Mouse (Mus musculus) intestine, postnatal 0 days (tissue): ENCODE measurements around the gene Fgfr2. TPM values are rescaled to one million over a fixed set of nuclear protein-coding genes. Genes with fewer than 3 reads are reported as not detected.
A peak's percentile ranks its signal among the peaks of the same experiment; 100 is the strongest.
"Not testable (repeated sequence)": the region's sequence is repeated elsewhere in the genome, so short reads cannot be mapped to it uniquely, and the experiment has no call there.

Experiments used
- ATAC-seq: fragments of 200-750 bp; cut with Nextera tagmentation; 2 replicates; pipeline ENCODE4 v1.8.0; 2017; ENCODE audit warnings: mild to moderate bottlenecking, moderate TSS enrichment, moderate library complexity
- H3K27ac ChIP-seq: fragments of 300-500 bp; sonication (generic); 2 replicates; pipeline ENCODE4 v1.5.1; 2014; ENCODE audit warnings: mild to moderate bottlenecking, low read depth, low read length, moderate library complexity
- H3K27me3 ChIP-seq: fragments of 300-500 bp; sonication (generic); replicated peaks from 2 replicates; pipeline ENCODE4 v1.6.1; 2014; ENCODE audit warnings: low read length, mixed read lengths; ENCODE audit not compliant: control insufficient read depth, insufficient read depth
- H3K36me3 ChIP-seq: fragments of 300-500 bp; sonication (generic); 2 replicates; pipeline ENCODE4 v1.6.1; 2014; ENCODE audit warnings: mild to moderate bottlenecking, moderate library complexity; ENCODE audit not compliant: control insufficient read depth, insufficient read depth
- H3K4me1 ChIP-seq: fragments of 300-500 bp; sonication (generic); replicated peaks from 2 replicates; pipeline ENCODE4 v1.6.1; 2014; ENCODE audit warnings: antibody characterized with exemption, low read length, mixed read lengths; ENCODE audit not compliant: control insufficient read depth, insufficient read depth
- H3K4me2 ChIP-seq: fragments of 300-500 bp; sonication (generic); replicated peaks from 2 replicates; pipeline ENCODE4 v1.6.1; 2014; ENCODE audit warnings: low read depth, mild to moderate bottlenecking, moderate library complexity
- H3K4me3 ChIP-seq: fragments of 300-500 bp; sonication (generic); 2 replicates; pipeline ENCODE4 v1.5.1; 2014; ENCODE audit warnings: low read depth, low read length
- H3K9ac ChIP-seq: fragments of 300-500 bp; sonication (generic); 2 replicates; pipeline ENCODE4 v1.6.1; 2014; ENCODE audit warnings: mild to moderate bottlenecking, low read depth, low read length
- H3K9me3 ChIP-seq: fragments of 300-500 bp; sonication (generic); 2 replicates; pipeline ENCODE4 v1.6.1; 2016; ENCODE audit warnings: mixed run types; ENCODE audit not compliant: control insufficient read depth
- CTCF ChIP-seq: sonication (generic); IDR thresholded peaks from 2 replicates; pipeline ENCODE4 v1.5.1; 2016; ENCODE audit warnings: low read depth, mild to moderate bottlenecking, control low read depth, antibody characterized with exemption, moderate library complexity
- WGBS: fragments of 180-500 bp; shearing (Covaris S2); extraction: QIAGEN DNeasy Blood & Tissue Kit; methylation state at CpG from one replicate; pipeline ENCODE4 v1.1.7; 2014; 5-methylcytosine and 5-hydroxymethylcytosine counted together
- polyA plus RNA-seq: library from polyadenylated mRNA; unstranded; fragments of >200 nt; fragmentation: Nextera tagmentation; extraction: Ambion mirVana; gene quantifications from 2 replicates; pipeline ENCODE4 v1.2.1, GENCODE M21; 2015

The Fgfr2 gene
- polyA plus RNA-seq, 1 experiment from 2014 or later, result 29.5 TPM

DNA sequence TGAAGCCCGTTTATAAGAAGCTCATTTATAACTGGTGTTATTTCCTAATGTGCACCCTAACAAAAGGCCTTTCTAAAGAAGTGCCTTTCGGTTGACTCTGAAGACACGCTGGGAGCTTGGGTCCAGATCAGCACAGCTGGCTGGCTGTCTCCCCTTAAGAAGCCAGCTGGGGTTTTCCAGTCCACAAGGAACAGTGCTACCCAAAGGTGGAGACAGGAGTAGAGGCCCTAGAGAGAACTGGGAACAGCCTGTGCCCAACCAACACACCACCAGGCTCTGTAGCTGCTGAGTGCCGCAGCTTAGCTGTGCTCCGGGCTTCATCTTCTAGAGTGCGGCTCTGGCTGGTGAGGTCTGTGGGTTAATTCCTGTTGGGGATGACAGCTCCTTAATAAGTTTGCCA lies 22.1 kb downstream of the Fgfr2 start:
- peaks cover 6% of the 10 kb centered on the region; the same call in 1 of the 2 replicates for H3K36me3 ChIP-seq
- H3K27me3 ChIP-seq, result no peaks in the 10 kb centered on the region
- no peak for TF ChIP-seq CTCF
- H3K4me2 ChIP-seq, result no peak overlapping the region
- no peak overlapping the region for H3K27ac ChIP-seq
- no peaks in the 10 kb centered on the region for H3K9me3 ChIP-seq
- no peak overlapping the region for H3K4me3 ChIP-seq
- ATAC-seq, result no peak
- H3K9ac ChIP-seq, result no peak overlapping the region
- peaks cover 11% of the 10 kb centered on the region; the same call in 1 of the 2 replicates for H3K4me1 ChIP-seq
- 82% methylated on average over 6 of the region's 6 CpGs for WGBS

DNA sequence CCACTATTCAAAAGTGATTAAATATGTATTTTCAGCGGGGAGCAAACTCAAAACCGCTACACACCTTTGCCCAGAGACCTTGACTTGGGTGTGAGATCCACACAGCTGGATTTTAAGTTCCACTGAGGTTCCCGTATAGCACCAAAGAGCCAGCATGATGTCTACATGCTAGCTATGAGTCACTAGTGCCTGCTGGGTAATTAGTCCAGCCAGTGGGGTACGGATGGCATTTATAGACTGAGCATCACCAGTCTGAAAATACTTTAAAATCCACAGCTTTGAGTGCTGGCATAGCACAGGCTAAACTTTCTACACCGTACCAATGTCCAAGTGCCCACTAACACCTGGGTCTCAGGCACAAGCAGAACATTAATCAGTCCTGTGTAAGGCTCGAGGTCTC lies 23.0 kb downstream of the Fgfr2 start:
- H3K9me3 ChIP-seq, result no peaks in the 10 kb centered on the region
- no peak overlapping the region for H3K4me2 ChIP-seq
- no peak overlapping the region for H3K9ac ChIP-seq
- peaks cover 7% of the 10 kb centered on the region; the same call in 1 of the 2 replicates for H3K4me1 ChIP-seq
- WGBS, result 71% methylated on average over 6 of the region's 6 CpGs
- TF ChIP-seq CTCF, result no peak
- no peak overlapping the region for H3K27ac ChIP-seq
- H3K4me3 ChIP-seq, result no peak overlapping the region
- no peak for ATAC-seq
- no peaks in the 10 kb centered on the region for H3K27me3 ChIP-seq
- H3K36me3 ChIP-seq, result peaks cover 6% of the 10 kb centered on the region; the same call in 1 of the 2 replicates

DNA sequence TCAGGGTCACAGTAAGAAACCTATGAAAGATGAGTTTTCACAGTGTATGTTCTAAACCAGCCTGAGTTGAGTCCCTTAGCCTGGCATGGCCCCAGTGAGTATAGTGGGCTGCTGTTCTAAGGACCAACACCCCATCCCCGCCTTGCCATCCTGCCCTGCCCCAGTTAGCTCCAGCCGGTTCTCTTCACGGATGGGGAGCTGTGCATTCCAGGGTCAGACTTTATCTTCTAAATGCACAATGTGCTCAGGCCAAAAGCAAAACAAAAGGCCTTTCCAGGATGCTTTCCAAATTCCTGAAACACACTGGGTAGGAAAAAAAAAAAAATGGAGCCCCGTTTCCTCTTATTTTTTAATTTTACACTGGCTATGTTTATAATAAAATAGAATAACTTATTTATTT lies 23.9 kb downstream of the Fgfr2 start:
- 39% methylated on average over 4 of the region's 4 CpGs for WGBS
- H3K4me2 ChIP-seq, result no peak overlapping the region
- no peak overlapping the region for H3K9ac ChIP-seq
- ATAC-seq, result no peak
- peaks cover 6% of the 10 kb centered on the region; the same call in 1 of the 2 replicates for H3K36me3 ChIP-seq
- H3K9me3 ChIP-seq, result no peaks in the 10 kb centered on the region
- no peaks in the 10 kb centered on the region for H3K27me3 ChIP-seq
- peaks cover 3% of the 10 kb centered on the region; the same call in 1 of the 2 replicates for H3K4me1 ChIP-seq
- no peak for TF ChIP-seq CTCF
- 0 out of 2 replicates have a peak overlapping the region, but pooled peaks have one; percentile 35 for H3K27ac ChIP-seq
- H3K4me3 ChIP-seq, result no peak overlapping the region

DNA sequence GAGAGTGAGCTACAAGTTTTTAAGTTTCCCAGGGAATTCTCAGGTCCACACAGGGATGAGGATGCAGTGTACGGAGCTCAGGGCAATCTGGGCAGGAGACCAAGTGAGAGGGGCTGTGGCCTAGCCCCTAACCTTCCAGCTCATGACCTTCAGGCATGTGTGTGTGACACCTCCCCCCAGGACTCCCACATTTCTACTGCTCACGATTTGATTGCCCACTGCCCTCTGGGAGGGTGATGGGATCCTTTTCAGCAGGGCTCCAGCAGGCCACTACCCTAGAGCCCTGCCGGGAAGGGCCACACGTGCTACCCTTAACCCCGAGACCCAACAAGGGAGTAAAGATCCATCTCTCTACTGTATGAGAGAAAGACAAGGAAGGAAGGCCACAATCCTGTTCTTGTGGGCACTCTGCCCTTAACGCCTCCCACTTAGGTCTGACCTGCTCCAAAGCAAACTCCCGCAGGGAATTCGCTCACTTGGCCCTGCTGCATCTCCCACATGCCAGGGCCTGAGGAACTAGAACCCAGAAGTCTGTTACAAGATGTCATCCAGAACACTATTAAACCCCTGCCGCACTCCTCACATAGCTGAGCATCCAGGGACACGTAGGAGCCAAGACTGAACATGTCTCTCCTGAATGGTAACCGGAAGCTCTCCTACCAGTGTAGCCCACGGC lies 24.9 kb downstream of the Fgfr2 start:
- peaks cover 3% of the 10 kb centered on the region; the same call in 1 of the 2 replicates for H3K4me1 ChIP-seq
- no peak overlapping the region for H3K4me3 ChIP-seq
- no peak overlapping the region for H3K9ac ChIP-seq
- H3K36me3 ChIP-seq, result peaks cover 6% of the 10 kb centered on the region; the same call in 1 of the 2 replicates
- no peaks in the 10 kb centered on the region for H3K27me3 ChIP-seq
- ATAC-seq, result no peak
- no peak for TF ChIP-seq CTCF
- no peak overlapping the region for H3K4me2 ChIP-seq
- H3K9me3 ChIP-seq, result no peaks in the 10 kb centered on the region
- 85% methylated on average over 12 of the region's 12 CpGs for WGBS
- H3K27ac ChIP-seq, result 0 out of 2 replicates have a peak overlapping the region, but pooled peaks have one; percentile 15

DNA sequence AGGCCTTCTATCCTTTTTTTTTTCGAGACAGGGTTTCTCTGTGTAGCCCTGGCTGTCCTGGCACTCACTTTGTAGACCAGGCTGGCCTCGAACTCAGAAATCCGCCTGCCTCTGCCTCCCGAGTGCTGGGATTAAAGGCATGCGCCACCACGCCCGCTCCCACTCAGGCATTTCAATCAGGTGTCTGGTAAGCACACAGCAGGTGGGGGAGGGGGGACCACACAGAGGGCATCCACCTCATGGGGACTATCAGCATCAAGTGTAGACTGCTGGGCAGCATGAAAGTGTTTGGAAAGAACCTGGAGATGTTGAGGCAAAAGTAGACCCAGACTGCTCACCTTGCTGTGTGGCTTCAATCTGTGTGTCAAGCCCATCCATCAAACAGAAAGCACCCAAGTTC lies 27.5 kb downstream of the Fgfr2 start:
- not testable (repeated sequence) for H3K4me3 ChIP-seq, H3K4me2 ChIP-seq, H3K9ac ChIP-seq, H3K9me3 ChIP-seq, H3K4me1 ChIP-seq, H3K27me3 ChIP-seq, H3K27ac ChIP-seq, H3K36me3 ChIP-seq, ATAC-seq
- WGBS, result 86% methylated on average over 7 of the region's 7 CpGs

DNA sequence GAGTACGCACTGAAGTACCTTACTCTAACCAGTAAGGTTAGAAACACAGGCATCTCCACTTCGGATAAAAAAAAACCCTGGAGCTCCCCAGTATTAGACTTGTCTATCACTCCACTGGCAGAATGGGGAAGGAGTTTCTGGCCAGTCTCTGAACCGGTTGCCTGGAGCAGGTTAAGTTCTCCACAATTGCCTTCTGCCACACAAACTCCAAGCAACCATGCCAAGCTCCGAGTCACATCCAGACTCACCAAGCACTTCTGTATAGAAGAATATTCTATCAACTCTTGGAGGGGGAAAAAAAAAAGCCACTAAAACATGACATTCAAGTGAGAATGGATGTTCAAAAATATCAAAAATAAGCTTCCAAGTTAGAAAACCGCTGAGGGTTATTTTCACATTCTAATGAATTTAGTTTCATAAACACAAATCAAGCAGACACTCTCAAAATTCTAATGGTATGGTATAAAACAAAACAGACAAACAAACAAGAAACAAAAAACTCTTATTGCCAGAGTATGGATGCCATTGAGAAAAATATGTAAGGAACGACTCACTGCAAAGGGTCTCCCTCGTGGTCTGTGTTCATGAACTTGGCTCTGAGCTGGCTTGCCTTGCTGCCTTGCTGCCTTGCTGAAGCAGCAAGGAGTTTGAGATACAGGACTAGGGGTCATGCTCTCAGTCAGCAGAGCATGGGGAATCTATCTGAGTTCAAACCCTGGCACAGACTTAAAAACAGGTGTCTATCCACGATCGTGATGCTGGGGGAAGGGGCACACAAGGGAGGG lies 28.2 kb downstream of the Fgfr2 start:
- H3K36me3 ChIP-seq, result peaks cover 6% of the 10 kb centered on the region; the same call in 1 of the 2 replicates
- H3K4me3 ChIP-seq, result no peak overlapping the region
- H3K9me3 ChIP-seq, result no peaks in the 10 kb centered on the region
- no peak overlapping the region for H3K4me2 ChIP-seq
- no peak overlapping the region for H3K9ac ChIP-seq
- TF ChIP-seq CTCF, result no peak
- H3K4me1 ChIP-seq, result peaks cover 3% of the 10 kb centered on the region; the same call in 1 of the 2 replicates
- H3K27me3 ChIP-seq, result no peaks in the 10 kb centered on the region
- no peak overlapping the region for H3K27ac ChIP-seq
- WGBS, result 73% methylated on average over 9 of the region's 9 CpGs
- ATAC-seq, result no peak
